Mouse (Mus musculus) gonadal fat pad, adult 2 months (tissue): ENCODE results near the gene Nme3. TPM values are rescaled to one million over a fixed set of nuclear protein-coding genes. Genes with fewer than 3 reads are reported as not detected.

Experiments used
- DNase-seq: peaks from one replicate; pipeline ENCODE4 v3.0.0-alpha.2; 2012; ENCODE audit warnings: low read depth
- polyA plus RNA-seq: library from polyadenylated mRNA; depleted of rRNA; stranded (reverse); fragments of >200 nt; gene quantifications from 2 replicates; pipeline ENCODE4 v1.2.3, GENCODE M21; 2012; rRNA removed

The Nme3 gene
- 76.6 and 85.3 TPM in 2 replicates for polyA plus RNA-seq

DNA sequence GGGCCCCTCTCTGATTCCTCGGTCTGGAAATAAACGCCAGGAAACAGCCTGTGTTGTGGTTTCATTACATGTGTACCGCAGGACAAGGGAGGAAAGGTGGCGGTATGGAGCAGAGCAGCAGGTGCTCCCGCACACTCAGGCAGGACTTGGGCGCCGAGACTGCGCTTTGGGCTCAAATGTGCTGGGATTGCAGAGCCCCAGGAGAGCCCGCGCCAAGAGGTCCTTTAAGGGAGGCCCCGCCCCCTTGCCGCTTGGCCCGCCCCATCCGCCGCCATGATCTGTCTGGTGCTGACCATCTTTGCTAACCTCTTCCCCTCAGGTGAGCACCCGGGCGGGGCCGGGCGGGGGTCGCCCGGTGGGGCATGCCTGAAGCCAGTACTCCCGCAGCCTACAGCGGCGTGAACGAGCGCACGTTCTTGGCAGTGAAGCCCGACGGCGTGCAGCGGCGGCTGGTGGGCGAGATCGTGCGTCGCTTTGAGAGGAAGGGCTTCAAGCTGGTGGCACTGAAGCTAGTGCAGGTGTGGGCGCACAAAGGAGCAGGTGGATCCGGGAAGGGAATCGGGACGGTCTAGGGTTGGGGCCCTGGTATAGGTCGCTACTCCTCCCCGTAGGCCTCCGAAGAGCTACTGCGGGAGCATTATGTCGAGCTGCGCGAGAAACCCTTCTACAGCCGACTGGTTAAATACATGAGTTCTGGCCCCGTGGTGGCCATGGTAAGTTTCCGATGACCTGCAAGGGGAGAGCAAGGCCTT lies at the start of gene Nme3:
TSS of gene Nme3 (plus strand) at position 260 of the 752 bp plus-strand sequence.
- DNase-seq = no peak

DNA sequence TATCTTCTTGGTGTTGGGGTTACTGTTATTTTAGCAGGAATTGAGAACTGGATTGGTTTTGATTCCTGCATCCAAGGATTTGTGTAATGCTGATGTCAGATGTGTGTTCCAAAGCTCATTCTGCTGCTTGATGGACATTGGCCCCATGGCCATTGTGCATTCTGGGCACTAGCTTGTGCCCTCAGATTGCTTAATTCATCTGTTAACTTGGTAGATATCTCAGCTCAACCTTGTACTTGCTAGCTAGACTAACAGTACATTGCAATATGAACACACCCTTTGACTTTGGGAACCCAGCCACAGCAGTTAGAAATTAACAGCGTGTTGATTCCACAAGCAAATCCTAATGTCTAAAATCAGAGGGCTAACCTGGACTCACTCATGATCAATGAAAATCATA lies 48.9 kb upstream of the Nme3 start:
- no peak for DNase-seq

DNA sequence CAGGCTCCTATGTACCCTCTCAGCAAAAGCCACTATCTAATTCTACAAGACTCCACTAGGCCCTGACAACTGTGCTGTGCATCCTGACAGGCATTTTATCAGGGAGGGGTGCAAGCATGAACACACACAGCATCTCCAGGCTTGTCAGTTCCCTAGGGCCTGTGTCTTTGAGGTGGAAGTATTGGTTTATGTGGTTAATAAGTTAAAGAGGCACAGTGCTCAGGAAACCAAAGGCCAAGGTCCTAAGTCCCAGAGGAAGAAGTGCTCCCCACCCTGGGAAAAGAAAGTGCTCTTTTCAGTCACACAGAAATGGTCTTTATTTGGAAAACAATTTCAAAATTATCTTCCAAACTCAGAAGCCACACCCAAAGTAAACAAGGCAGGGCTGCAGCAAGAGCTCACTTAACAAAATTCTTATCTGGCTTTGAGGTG lies 47.7 kb upstream of the Nme3 start:
- no peak for DNase-seq

DNA sequence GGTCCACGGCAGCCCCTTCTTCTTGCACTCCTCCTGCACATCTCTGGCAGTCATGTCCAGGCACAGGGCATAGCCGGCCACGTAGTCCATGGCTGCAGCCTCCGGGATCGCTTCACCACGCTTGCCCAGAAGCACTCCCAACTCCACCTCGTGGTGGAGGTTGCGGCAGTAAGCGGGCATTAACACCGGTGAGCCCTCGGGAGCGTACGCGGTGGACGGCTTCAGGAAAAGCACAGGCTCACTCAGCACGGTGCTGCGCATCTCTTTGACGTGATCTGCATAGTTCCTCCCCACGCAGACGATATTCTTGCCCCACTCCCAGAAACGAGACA lies 46.6 kb upstream of the Nme3 start:
- no peak for DNase-seq

DNA sequence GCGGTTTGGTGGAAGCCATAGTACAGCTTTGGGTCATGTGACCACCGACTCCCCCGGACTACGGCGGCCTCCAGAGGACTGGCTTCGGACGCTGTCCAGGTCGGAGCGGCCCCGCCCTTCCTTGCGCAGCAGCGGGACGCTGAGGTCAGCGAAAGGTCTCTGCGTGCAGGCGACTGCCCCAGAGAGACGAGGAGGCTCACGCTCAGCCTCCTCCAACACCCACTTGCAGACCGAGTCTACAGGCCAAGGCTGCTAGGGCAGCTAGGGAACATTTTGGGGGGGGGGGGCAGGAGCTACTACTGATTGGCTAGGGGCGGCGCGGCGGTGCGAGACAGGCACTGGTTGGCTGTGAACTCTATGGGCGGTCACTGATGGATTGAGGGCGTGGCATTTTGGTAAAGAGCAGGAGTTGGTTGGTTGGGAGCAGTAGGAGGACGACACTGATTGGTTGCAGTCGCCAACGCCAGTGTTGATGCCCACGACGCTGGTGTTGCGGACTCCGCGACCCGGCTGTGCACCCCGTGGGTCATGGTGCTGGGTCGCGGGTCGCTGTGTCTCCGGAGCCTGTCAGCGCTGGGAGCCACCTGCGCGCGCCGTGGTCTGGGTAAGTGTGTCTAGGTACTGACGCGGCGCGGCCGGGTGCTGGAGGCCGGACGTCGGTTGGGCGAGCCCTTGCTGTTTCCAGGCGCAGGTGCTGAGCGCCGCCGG lies 46.1 kb upstream of the Nme3 start, which contains the start of gene Fahd1:
TSS of gene Fahd1 (minus strand) at position 300 of the 708 bp plus-strand sequence.
- peak; percentile 93 for DNase-seq

DNA sequence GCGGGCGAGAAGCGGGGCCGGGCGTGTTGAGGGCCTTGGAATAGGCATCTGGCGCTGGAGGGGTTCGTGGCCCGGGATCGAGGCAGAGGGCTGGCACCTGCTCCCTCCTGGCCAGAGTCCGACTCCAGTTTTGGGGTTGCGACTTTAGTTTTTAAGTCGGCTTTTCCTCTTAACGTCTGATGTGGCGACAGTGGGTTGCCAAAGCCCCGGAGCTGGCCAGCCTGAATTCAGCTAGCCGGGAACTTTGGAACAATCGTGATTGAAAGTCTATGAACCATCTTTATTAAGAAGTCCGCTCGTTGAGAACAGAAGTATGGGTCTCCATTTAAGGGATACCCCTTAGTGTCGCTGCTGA lies 45.5 kb upstream of the Nme3 start:
- no peak for DNase-seq

DNA sequence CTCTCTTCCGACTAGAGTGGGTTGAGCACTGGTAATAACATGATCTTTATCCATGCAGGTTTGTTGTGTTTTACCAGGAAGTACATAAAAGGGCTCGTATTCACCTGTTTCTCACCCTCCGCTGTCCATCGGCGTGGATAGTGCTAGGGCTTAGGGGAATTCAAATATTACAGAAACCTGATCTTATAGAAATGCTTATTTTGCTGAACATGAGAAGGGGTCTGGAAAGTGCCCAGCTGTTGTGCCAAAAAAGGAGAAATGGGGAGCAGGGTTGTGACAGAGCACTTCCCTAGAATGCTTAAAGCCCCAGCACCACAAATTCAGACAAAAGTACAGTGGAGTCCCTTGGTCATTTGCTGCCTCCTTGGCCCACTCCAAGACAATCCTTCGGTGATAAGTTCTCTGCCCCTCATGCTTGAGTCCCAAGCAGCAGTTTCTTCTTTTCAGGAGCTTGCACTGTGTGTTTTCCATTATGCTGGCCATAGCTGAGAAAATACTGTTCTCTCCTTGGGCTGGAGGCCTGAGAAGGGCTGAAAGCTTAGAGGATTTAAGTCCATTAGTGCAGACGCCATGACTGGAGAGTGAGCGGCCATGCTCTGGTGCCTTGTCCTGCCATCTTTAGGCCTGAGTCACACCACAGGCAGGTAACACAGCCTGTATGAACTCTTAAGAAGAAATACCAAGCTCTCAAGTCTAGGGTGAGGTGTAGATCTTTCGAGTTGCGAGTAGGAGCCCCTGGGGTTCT lies 44.7 kb upstream of the Nme3 start:
- no peak for DNase-seq

DNA sequence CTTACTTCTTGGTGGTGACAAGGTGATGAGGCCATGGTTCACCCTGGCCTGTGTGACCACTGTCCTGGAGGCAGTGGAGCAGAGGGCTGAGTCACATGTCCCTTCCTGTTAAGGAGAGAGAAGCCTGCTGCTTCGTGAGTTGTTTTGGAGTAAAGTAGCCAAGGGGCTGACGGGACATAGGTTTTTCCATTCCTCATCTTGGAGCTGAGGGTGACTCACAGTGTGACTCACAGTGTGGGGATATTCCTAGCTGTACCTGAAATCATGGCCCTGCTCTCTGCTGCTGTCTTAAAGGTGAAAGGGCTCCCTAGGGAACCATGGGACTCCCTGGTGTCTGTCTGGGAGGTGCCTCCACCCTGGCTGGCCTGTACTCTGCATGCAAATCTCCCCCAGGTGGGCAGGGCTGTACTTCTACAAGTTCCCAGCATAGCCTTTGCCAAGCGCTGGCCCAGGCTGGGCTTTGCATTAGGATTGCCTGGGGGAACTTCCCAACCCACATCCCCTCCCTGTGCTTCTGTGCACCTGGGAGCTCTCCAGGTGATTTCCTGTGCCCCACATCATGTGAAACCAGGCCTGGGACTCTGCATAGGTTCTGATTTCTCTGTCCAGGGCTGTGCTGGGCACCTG lies 40.3 kb upstream of the Nme3 start:
- DNase-seq = no peak

DNA sequence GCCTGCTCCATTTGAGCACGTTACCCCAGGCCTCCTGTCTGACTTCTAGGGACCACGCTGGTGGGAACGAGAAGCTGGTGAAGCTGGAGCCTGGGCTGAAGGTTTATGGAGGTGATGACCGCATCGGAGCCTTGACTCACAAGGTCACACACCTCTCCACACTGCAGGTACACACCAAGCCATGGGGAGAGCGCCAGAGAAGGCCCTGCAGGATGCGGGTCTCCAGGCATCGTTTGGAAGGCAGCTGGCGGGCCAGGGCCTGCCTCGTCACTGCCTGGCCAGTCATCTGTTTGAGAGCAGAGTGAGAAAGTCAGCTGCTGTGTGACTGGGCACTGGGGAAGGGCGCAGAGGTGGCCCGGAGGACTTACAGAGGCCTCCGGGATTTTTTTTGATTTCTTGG lies 39.7 kb upstream of the Nme3 start:
- DNase-seq = no peak

DNA sequence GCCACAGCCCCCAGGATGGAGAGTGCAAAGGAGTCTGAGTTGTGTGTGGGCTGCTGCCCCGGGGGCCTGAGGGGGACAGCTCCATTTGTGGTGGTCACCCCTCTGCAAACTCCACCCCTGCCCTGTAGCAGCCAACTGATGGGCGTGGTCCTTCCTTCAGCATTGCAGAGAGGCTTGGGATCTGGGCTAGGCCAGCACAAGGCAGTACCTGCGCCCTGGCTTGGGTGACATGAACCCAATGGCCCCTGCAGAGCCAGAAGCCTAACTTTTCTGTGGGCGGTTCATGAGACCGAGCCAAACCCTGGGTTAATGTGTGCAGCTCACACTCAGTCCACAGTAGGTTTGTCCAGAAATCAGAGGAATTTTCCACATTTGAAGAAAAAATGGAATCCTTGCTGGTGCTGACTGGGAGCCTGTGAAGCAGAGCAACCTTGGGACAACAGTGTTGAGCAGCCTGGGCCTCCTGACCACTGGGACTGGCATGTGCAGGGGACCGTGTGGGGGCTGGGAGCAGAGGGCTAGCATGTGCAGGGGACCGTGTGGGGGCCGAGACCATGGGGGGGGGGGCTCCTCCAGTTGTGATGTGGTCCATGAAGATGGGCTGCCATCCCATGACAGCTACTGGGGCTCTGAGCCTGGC lies 38.3 kb upstream of the Nme3 start:
- DNase-seq = no peak

DNA sequence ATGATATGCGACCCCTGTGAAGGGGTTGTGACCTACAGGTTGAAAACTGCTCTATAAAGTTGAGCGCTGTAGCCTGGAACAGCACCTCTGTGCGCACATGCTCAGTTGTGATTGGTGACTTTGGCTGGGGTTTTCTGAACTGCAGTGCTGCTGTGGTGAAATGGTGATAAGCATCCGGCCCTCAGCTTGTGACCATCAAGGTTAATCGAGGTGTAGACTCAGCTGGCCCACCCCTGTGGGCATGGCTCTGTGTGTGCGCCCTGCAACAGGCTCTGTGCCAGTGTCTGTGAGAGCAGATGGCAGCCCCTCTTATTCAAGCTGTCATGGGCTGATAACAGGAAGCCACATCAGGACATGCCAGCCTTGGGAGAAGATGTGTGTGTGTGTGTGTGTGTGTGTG lies 37.3 kb upstream of the Nme3 start:
- no peak for DNase-seq

DNA sequence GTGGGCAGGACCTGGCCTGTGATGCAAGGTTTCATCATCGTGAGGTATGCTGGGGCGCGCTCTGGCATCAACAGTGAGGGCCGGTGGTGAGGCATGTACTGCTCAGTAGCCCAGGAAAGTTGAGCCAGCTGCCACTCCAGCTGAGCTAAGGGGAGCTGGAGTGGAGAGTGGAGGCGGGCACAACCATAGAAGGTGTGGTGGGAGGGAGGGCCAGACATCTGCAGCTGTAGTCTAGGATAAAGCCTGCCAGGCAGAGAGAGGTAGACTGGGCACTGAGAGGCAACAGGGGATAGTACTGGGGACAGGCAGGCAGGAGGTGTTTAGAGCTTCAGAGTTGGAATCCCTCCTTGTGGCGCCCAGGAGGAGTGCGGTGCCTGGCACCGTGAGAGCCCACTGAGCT lies 36.2 kb upstream of the Nme3 start:
- DNase-seq = no peak

DNA sequence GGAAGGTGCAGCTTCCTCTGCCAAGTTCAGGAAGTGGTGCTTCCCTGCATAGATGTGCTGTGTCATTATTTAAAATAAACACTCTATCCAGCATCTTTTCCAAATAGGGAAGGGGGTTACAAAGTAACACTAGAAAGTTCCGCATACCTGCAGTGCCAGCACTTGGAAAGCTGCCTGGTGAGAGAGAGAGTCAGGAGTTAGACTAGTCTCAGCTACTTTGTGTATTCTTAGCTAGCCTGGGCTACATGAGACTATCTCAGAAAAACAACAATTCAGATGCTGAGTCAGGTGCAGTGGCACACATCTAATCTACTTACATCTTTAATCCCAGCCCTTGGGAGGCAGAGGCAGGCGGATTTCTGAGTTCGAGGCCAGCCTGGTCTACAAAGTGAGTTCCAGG lies 34.5 kb upstream of the Nme3 start:
- DNase-seq = no peak

DNA sequence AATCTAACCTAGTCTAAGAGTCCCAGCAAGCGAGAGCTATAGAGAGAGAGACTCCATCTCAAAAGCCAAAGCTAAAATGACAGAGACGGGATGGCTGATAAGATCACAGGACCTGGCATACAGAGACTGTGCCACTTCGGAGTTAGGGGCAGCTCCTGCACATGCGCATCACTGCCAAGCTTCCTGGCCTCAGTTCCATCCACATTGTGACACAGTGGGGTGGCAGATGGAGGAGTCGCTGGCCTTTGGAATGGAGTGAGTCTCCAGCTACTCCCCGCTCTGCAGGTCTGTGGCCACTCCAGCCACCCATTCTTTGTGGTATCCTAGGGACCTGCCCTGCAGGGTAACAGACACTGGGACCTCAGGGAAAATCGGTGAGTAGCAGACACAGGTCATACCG lies 30.5 kb upstream of the Nme3 start, which contains the start of gene Igfals:
TSS of gene Igfals (plus strand) at position 222 of the 400 bp plus-strand sequence.
- DNase-seq = no peak

DNA sequence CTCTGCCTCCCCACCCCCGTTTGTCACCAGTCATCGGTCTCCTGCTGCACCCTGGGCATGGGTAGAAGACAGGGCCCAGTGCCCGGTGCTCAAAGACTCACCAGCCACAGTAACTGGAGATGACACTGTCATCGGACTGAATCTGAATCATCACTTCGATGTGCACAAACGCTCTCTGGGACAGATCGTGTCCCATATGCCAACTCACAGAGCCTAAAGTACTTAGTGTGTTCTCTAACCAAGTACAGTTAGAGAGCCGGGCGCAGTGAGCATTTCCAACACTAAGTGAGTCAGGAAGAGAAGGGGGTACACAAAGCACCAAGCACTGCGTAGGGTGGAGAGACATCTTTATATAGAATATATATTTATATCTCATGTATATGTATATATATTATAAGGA lies 28.4 kb upstream of the Nme3 start:
- DNase-seq = no peak

DNA sequence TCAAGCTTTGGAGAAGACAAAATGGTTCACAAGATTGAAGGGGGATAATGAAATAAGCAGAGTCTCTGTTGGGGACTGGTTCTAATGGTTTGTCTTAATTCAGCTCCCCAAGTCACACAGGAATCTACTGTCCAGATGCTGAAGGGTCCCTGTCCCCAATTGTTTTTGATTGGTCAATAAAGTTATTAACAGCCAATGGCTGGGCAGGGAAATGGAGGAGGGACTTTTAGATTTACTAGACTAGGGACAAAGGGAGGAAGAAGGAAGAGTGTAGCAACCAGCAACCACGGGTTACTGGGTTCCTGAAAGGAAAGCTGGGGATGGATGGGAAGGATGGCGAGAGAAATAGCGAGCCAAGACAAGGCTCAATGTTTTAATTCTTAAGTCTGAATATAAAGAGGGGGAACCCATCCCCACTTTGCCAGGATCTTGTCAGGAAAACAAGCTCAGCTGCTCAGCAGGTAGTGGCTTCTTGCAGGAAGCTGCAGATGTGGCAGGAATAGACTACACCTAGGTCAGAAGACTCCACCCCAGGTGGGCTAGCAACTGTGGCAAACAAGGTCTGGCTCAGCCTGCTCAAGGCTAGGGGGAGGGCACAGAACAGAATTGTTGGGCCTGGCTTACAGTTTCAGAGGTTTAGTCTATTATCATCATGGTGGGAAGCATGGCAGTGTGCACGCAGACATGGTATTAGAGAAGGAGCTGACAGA lies 22.4 kb upstream of the Nme3 start:
- DNase-seq = no peak

DNA sequence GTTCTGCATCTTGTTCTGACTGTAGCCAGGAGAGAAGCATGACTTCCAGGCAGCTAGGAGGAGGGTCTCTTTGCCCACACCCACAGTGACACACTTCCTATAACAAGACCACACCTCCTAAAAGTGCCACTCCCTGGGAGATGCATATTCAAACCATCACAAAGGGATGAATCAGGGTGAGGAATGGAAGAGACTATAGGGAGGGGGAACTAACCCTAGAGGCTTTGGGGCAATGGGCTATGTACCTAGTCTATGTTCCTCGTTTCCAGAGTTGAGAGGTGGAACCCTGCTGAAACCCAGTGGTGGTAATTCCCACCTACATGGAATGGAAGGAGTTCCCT lies 21.9 kb upstream of the Nme3 start:
- no peak for DNase-seq

DNA sequence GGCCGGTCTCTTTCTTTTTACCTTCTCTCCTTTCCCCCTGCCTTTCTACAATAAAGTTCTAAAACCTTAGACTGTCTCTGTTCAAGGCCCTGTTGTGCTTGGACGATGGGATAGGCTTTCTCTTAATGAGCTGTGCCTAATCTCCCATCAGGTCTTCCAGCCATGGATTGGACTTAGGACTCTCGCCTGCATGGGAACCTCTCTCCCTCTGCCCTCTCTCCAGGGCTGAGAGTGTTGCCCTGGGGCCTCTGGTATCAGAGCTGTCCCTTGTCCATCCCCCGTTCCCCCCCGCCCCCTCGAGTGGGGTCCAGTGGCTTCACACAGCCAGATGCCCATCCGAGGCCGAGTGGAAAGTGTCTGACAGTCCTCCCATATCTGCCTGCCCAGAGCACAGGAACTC lies 21.3 kb upstream of the Nme3 start:
- DNase-seq = no peak

DNA sequence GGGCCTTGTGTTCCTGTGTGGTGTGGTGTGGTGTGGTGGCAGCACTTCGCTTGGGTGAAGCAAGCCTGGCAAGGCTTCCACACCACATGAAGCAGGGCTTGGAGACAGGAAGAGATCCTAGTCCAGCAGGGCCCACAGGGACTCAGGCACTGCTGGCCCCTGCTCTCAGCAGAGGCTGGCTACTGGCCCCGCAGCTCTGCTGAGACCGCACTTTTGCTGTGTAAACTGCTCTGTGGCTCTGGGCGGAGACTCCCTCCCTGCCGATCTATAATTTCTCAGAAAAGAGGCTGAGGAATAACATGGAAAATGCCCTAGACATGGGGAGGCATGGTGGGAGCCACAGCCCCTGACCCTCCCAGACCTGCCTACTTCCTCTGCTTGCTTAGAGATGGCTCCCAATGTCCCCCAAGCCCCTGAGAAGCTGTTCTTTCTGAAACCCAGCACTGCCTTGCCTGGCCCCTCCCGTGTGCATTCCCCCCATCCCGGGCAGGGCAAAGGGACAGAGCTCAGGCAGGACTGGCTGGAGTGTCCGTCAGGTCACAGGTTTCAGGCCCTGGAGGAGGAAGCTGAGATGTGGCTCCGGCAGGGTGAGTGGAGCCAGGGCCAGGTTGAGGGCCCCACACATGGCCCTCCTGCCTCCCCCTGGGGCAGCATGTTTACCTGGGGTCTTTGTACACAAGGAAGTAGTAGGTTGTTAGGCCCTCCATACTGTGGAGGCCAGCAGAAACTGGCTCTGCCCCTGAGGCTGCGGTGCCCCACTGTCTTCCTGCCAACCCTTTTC lies 18.8 kb upstream of the Nme3 start:
- no peak for DNase-seq

DNA sequence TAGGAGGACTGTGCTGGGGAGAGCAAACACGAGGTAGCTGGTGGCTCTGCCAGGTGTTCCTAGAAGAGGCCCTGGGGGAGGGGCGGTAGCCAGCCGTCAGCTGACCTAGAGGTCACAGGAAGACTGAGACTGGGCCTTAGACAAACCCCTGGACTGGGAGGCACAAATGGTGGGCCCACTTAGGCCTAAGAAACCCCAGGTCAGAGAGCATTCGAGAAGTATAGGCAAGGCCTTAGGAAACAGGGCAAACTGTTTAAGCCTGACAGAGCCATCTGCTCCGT lies 18.2 kb upstream of the Nme3 start:
- DNase-seq = no peak

DNA sequence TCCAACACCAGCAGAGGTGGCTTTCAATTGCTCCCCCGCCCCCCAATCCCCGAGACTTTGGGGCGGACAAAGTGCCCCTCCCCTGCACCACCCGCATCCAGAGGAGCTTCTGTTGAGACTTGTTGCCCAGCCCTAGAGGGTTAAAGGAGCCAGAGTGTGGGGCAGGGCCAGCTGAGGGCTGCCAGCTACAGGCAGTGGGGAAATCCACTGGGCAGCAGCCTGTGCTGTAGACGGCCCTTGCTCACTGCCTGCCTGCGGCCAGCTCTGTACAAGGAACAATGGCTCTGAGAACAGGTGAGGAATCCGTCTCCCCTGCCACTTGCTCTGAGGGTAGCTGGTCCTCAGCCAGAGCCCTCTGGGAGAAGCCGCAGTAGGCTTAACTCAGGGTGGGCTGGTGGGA lies 17.8 kb upstream of the Nme3 start:
- DNase-seq = no peak
